Mouse (Mus musculus): ENCODE results near the gene Gm21885.

- TF ChIP-seq CTCF (IDR thresholded peaks at IDR 0.05; ENCODE audit: extremely low read depth, insufficient read length, insufficient replicate concordance, low read depth, low read length) (no peak), POLR2A (IDR thresholded peaks at IDR 0.05; ENCODE audit: low read depth, low read length) (no peak)
These were observed 41.0 kb downstream of the Gm21885 start for GRCm38 (mm10) chr11:94322636-94323035.

Measured in small intestine, adult 2 months (tissue).